Mouse (Mus musculus) frontal cortex, postnatal 36 days (tissue): ENCODE results near the gene Rps3.
"Not testable (repeated sequence)": the region's sequence is repeated elsewhere in the genome, so short reads cannot be mapped to it uniquely, and the experiment has no call there.

Experiments used
- DNase-seq, 2 experiments: peaks; one replicate each; pipeline ENCODE4 v3.0.0; 2022; ENCODE audit warnings: low spot score in 2 of 2

Rps3 gene

GRCm38 (mm10) chr7:99483271-99483923 is at the start of gene Rps3:
TSS of gene Rps3 (minus strand) at chr7:99483738.
- peak; percentile 92 to 98 for DNase-seq

GRCm38 (mm10) chr7:99532526-99532925 is 49.0 kb upstream of the Rps3 start:
- DNase-seq, result no peak

- DNase-seq, result no peak
Observed at GRCm38 (mm10) chr7:99531408-99531970, 48.0 kb upstream of the Rps3 start.

- DNase-seq, result peak in 1 of 2 experiments; percentile 76
Observed at GRCm38 (mm10) chr7:99529410-99529809, 45.9 kb upstream of the Rps3 start.

- no peak for DNase-seq
Observed at GRCm38 (mm10) chr7:99528547-99528946, 45.0 kb upstream of the Rps3 start.

- no peak for DNase-seq
Observed at GRCm38 (mm10) chr7:99523837-99524236, 40.3 kb upstream of the Rps3 start.

- no peak for DNase-seq
Observed at GRCm38 (mm10) chr7:99523121-99523520, 39.6 kb upstream of the Rps3 start.

- no peak for DNase-seq
Observed at GRCm38 (mm10) chr7:99518954-99519644, 35.6 kb upstream of the Rps3 start.

GRCm38 (mm10) chr7:99516814-99517157 is 33.2 kb upstream of the Rps3 start:
- DNase-seq, result no peak

GRCm38 (mm10) chr7:99516092-99516813 is 32.7 kb upstream of the Rps3 start:
- no peak for DNase-seq

- peak; percentile 72 to 81 for DNase-seq
Observed at GRCm38 (mm10) chr7:99510087-99510501, 26.6 kb upstream of the Rps3 start.

- DNase-seq, result not testable (repeated sequence)
Observed at GRCm38 (mm10) chr7:99508187-99508586, 24.6 kb upstream of the Rps3 start.

GRCm38 (mm10) chr7:99504556-99504955 is 21.0 kb upstream of the Rps3 start:
- DNase-seq, result no peak

GRCm38 (mm10) chr7:99501148-99501547 is 17.6 kb upstream of the Rps3 start:
- no peak for DNase-seq

- no peak for DNase-seq
Observed at GRCm38 (mm10) chr7:99500655-99501054, 17.1 kb upstream of the Rps3 start.

GRCm38 (mm10) chr7:99500201-99500600 is 16.7 kb upstream of the Rps3 start:
- peak; percentile 80 to 88 for DNase-seq

GRCm38 (mm10) chr7:99499128-99499527 is 15.6 kb upstream of the Rps3 start:
- no peak for DNase-seq

GRCm38 (mm10) chr7:99489708-99490107 is 6.2 kb upstream of the Rps3 start:
- DNase-seq, result no peak

GRCm38 (mm10) chr7:99484679-99485078 is 1.1 kb upstream of the Rps3 start:
- DNase-seq, result no peak

- no peak for DNase-seq
Observed at GRCm38 (mm10) chr7:99483924-99484319, 384 bp upstream of the Rps3 start.

- no peak for DNase-seq
Observed at GRCm38 (mm10) chr7:99482637-99483036, 901 bp downstream of the Rps3 start.

GRCm38 (mm10) chr7:99477235-99477634 is 6.3 kb downstream of the Rps3 start:
- no peak for DNase-seq
